Mouse (Mus musculus) ES-Bruce4 (cell line): Measurements from ENCODE around the gene Nop2. TPM values are rescaled to one million over a fixed set of nuclear protein-coding genes. Genes with fewer than 3 reads are reported as not detected.

ENCODE experiments used
- H3K27ac ChIP-seq: 2 replicates; pipeline ENCODE4 v1.5.1; 2012; ENCODE audit warnings: low read length, inconsistent platforms; ENCODE audit not compliant: insufficient read depth
- H3K27me3 ChIP-seq: 2 replicates; pipeline ENCODE4 v1.6.1; 2012; ENCODE audit warnings: mild to moderate bottlenecking, low read length, inconsistent platforms; ENCODE audit not compliant: control insufficient read depth, poor library complexity, insufficient read depth, severe bottlenecking
- H3K36me3 ChIP-seq: 2 replicates; pipeline ENCODE4 v1.6.1; 2012; ENCODE audit warnings: inconsistent platforms, mild to moderate bottlenecking, low read length, moderate library complexity; ENCODE audit not compliant: control insufficient read depth, poor library complexity, insufficient read depth, severe bottlenecking
- H3K4me1 ChIP-seq: one replicate; pipeline ENCODE4 v1.8.1; 2011; ENCODE audit warnings: low read length; ENCODE audit not compliant: control insufficient read depth, insufficient read depth
- H3K4me3 ChIP-seq: 2 replicates; pipeline ENCODE4 v1.5.1; 2011; ENCODE audit warnings: low read depth, mild to moderate bottlenecking, low read length
- H3K9ac ChIP-seq: 2 replicates; pipeline ENCODE4 v1.6.1; 2012; ENCODE audit warnings: low read depth, mild to moderate bottlenecking, inconsistent platforms; ENCODE audit not compliant: poor library complexity, severe bottlenecking
- H3K9me3 ChIP-seq: replicated peaks from 2 replicates; pipeline ENCODE4 v1.6.1; 2012; ENCODE audit warnings: mild to moderate bottlenecking, low read length, inconsistent platforms; ENCODE audit not compliant: control insufficient read depth, poor library complexity, insufficient read depth, severe bottlenecking
- CTCF ChIP-seq: IDR thresholded peaks from one replicate; pipeline ENCODE4 v1.8.1; 2011; ENCODE audit warnings: low read depth, low read length
- EP300 ChIP-seq: IDR thresholded peaks from 2 replicates; pipeline ENCODE4 v1.6.1; 2011; ENCODE audit warnings: low read depth, low read length; ENCODE audit not compliant: insufficient read depth
- POLR2A ChIP-seq: IDR thresholded peaks from one replicate; pipeline ENCODE4 v1.8.1; 2011; ENCODE audit warnings: low read length; ENCODE audit not compliant: insufficient read depth
- polyA plus RNA-seq: library from polyadenylated mRNA; stranded (reverse); fragments of >200 nt; gene quantifications from 2 replicates; pipeline ENCODE4 v1.2.4, GENCODE M21; 2011; ENCODE audit warnings: low read depth; ENCODE audit not compliant: missing spikeins, insufficient read depth, insufficient read length

Nop2 gene
- polyA plus RNA-seq, 1 experiment = 75.1 TPM

DNA sequence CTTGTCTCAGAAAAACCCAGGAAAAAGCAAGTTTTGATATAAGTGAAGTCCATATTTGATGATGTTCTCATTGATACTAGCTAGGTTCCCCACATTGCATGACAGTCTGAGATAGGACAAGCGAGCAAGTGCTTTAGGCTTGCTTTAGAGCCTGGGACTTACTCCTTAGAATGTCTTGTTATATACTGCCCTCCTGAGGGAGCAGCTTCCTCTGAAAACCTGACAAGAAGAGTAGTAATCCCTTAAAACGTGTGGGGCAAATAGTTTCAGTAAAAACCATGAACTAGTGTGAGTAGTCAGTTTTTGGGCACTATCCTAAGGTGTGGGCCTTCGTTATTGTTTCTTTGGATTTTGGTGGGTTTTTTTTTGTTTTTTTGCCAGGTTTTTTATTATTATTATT, 11.4 kb downstream of the Nop2 start:
- no peaks in the 10 kb centered on the region for H3K4me1 ChIP-seq
- no peak for TF ChIP-seq EP300
- TF ChIP-seq POLR2A = no peak
- TF ChIP-seq CTCF = no peak
- H3K27me3 ChIP-seq = no peaks in the 10 kb centered on the region
- H3K9ac ChIP-seq = no peak overlapping the region
- H3K9me3 ChIP-seq = no peaks in the 10 kb centered on the region
- H3K4me3 ChIP-seq = no peak overlapping the region
- peaks cover 46% of the 10 kb centered on the region for H3K36me3 ChIP-seq
- no peak overlapping the region for H3K27ac ChIP-seq

DNA sequence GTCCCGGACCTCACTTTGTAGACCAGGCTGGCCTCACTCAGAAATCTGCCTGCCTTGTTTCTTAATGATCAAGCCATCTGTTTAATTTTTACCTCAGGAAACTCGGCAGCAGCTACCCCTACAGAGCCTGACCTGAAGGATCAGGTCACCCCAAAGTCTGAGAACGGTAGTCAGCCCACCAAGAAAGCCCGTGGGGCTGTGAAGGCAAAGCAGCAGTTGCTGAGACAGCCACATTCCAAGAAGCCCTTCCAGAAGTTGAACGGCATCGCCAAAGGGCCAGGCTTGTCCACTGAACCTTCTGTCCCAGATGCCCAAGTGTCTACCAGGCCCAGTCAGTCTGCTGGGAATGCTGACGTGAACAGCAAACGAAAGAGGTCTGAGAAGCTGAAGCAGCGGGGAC, 12.2 kb downstream of the Nop2 start:
- H3K4me1 ChIP-seq = no peaks in the 10 kb centered on the region
- no peak overlapping the region; the same call in 1 of the 2 replicates for H3K27ac ChIP-seq
- H3K9me3 ChIP-seq = no peaks in the 10 kb centered on the region
- TF ChIP-seq CTCF (no peak), EP300 (no peak), POLR2A (no peak)
- H3K36me3 ChIP-seq = peaks cover 39% of the 10 kb centered on the region
- H3K9ac ChIP-seq = no peak overlapping the region
- no peak overlapping the region for H3K4me3 ChIP-seq
- no peaks in the 10 kb centered on the region for H3K27me3 ChIP-seq

DNA sequence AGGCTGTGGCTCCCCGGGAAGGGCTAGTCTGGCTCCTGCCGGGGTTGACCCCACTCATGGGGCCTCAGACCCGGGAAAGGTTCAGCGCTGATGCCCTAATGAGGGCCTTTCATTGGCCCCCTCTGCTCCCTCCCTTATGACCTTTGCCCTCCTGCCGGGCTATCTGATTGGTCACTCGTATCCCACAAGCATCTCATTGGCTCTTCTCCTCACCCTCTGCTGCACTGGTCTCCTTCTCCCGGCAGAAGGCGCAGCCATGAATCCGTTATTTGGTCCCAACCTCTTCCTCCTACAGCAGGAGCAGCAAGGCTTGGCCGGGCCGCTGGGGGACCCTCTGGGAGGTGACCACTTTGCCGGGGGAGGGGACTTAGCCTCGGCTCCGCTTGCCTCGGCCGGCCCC, 13.3 kb downstream of the Nop2 start, which contains the start of gene Iffo1:
TSS of gene Iffo1 (plus strand) at position 241 of the 400 bp plus-strand sequence.
- Histone ChIP-seq H3K4me1 (peaks cover 3% of the 10 kb centered on the region), H3K4me3 (peak within 1 kb of the TSS; percentile 59), H3K27ac (peak within 1 kb of the TSS; percentile 12; the same call in 1 of the 2 replicates), H3K36me3 (peaks cover 29% of the 10 kb centered on the region), H3K27me3 (no peaks in the 10 kb centered on the region), H3K9me3 (no peaks in the 10 kb centered on the region), H3K9ac (peak within 1 kb of the TSS; percentile 39)
- TF ChIP-seq EP300 (no peak), CTCF (no peak), POLR2A (peak; percentile 53)

DNA sequence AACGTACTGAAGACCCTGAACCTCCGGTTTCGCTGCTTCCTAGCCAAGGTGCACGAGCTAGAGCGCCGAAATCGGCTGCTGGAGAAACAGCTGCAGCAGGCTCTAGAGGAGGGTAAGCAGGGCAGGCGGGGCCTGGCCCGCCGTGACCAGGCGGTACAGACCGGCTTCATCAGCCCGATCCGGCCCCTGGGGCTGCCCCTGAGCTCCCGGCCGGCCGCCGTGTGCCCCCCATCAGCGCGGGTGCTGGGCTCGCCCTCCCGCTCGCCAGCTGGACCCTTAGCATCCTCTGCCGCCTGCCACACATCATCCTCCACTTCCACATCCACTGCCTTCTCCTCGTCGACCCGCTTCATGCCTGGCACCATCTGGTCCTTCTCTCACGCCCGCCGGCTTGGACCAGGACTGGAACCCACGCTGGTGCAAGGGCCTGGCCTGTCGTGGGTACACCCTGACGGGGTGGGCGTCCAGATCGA, 13.8 kb downstream of the Nop2 start:
- peaks cover 24% of the 10 kb centered on the region for H3K36me3 ChIP-seq
- H3K9ac ChIP-seq = peak overlapping the region; percentile 39
- H3K27ac ChIP-seq = peak overlapping the region; percentile 12; the same call in 1 of the 2 replicates
- H3K9me3 ChIP-seq = no peaks in the 10 kb centered on the region
- TF ChIP-seq EP300 (no peak), POLR2A (no peak), CTCF (no peak)
- peaks cover 3% of the 10 kb centered on the region for H3K4me1 ChIP-seq
- H3K4me3 ChIP-seq = peak overlapping the region; percentile 59
- no peaks in the 10 kb centered on the region for H3K27me3 ChIP-seq

DNA sequence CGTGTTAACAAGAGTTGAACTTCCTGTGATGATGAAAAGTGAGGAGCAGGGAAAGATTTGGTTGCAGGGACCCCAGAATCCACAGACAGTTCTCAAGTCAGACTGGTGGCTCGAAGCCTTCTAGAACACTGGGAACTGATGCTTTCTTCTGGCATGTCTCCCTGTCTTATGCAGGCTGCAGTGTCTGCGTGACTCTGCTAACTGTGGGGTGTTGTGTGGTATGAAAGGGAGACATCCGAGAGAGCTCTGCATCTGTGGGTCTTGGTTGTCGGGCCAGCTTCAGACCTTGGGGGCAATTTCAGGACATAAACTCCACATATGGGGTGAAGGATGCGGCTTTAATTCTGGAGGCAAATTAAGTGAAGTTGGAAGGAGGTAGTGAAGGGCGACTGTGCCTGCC, 14.4 kb downstream of the Nop2 start:
- H3K9ac ChIP-seq = peak overlapping the region; percentile 39
- no peaks in the 10 kb centered on the region for H3K27me3 ChIP-seq
- no peak overlapping the region for H3K27ac ChIP-seq
- TF ChIP-seq CTCF = no peak
- no peak for TF ChIP-seq EP300
- TF ChIP-seq POLR2A = no peak
- H3K9me3 ChIP-seq = no peaks in the 10 kb centered on the region
- peak overlapping the region; percentile 16; the same call in 1 of the 2 replicates for H3K4me3 ChIP-seq
- H3K36me3 ChIP-seq = peaks cover 18% of the 10 kb centered on the region
- H3K4me1 ChIP-seq = peaks cover 3% of the 10 kb centered on the region

DNA sequence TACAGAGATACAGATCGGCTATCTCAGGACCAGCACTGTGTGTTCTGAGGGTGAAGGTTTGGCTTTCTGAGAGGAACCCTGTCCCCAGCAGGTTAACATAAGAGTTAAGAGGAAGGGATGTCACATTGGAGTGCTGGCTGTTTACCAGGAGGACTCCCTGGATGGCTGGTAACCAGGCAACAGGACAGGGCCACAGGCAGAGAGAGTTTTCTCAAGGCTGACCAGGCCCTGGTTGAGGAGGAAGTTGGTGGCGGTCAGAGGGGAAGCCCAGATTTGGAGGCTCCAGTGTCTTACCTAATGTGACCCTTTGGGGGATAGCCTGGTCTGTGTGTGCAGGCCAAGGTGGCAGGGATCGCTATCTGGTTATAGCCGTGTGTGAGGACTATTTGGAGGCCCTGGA, 15.1 kb downstream of the Nop2 start:
- H3K36me3 ChIP-seq = peaks cover 11% of the 10 kb centered on the region
- 0 out of 2 replicates have a peak overlapping the region, but pooled peaks have one; percentile 4 for H3K9ac ChIP-seq
- H3K27me3 ChIP-seq = no peaks in the 10 kb centered on the region
- no peak overlapping the region for H3K4me3 ChIP-seq
- no peak for TF ChIP-seq EP300
- no peak for TF ChIP-seq CTCF
- TF ChIP-seq POLR2A = no peak
- H3K9me3 ChIP-seq = no peaks in the 10 kb centered on the region
- peaks cover 3% of the 10 kb centered on the region for H3K4me1 ChIP-seq
- no peak overlapping the region for H3K27ac ChIP-seq
